Mouse (Mus musculus) MEL (cell line): ENCODE data around the gene D5Ertd579e. TPM values are rescaled to one million over a fixed set of nuclear protein-coding genes. Genes with fewer than 3 reads are reported as not detected.

Source experiments
- DNase-seq: peaks from one replicate; pipeline ENCODE4 v3.0.0; 2011; ENCODE audit warnings: low read depth, low spot score
- H3K27ac ChIP-seq: 2 replicates; pipeline ENCODE4 v1.5.1; 2012; ENCODE audit warnings: low read depth, mild to moderate bottlenecking, control low read depth, low read length, moderate library complexity; ENCODE audit not compliant: control insufficient read depth
- H3K27me3 ChIP-seq, 2 experiments: fragments of 150-350 bp in 1 of 2; sonication (generic) in 1 of 2; 2 replicates each; pipeline ENCODE4 v1.6.1; 2012; ENCODE audit warnings: low read length in 2 of 2, mild to moderate bottlenecking in 2 of 2, improper control_type of control experiment in 1 of 2, moderate library complexity in 1 of 2; ENCODE audit not compliant: insufficient read depth in 2 of 2, control insufficient read depth in 1 of 2
- H3K36me3 ChIP-seq, 2 experiments: 2 replicates each; pipeline ENCODE4 v1.6.1; 2012 to 2014; ENCODE audit warnings: low read length in 2 of 2, improper control_type of control experiment in 1 of 2, inconsistent platforms in 1 of 2, mild to moderate bottlenecking in 1 of 2; ENCODE audit not compliant: insufficient read depth in 2 of 2, control insufficient read depth in 1 of 2
- H3K4me1 ChIP-seq, 2 experiments: fragments of 150-350 bp in 1 of 2; sonication (generic) in 1 of 2; 2 replicates each; pipeline ENCODE4 v1.6.1; 2012; ENCODE audit warnings: low read length in 2 of 2, improper control_type of control experiment in 1 of 2, mild to moderate bottlenecking in 1 of 2; ENCODE audit not compliant: insufficient read depth in 2 of 2, control insufficient read depth in 1 of 2
- H3K4me3 ChIP-seq, 2 experiments: fragments of 150-350 bp in 1 of 2; sonication (generic) in 1 of 2; 2 replicates each; pipeline ENCODE4 v1.5.1; 2012; ENCODE audit warnings: low read depth in 2 of 2, low read length in 2 of 2, mild to moderate bottlenecking in 2 of 2, moderate library complexity in 2 of 2, control low read depth in 1 of 2, improper control_type of control experiment in 1 of 2; ENCODE audit not compliant: control insufficient read depth in 1 of 2, insufficient read depth in 1 of 2
- H3K79me2 ChIP-seq: 2 replicates; pipeline ENCODE4 v1.6.1; 2012; ENCODE audit warnings: mild to moderate bottlenecking, low read length, moderate library complexity; ENCODE audit not compliant: control insufficient read depth, poor library complexity, insufficient read depth
- H3K9ac ChIP-seq: 2 replicates; pipeline ENCODE4 v1.6.1; 2012; ENCODE audit warnings: low read depth, mild to moderate bottlenecking, control low read depth, low read length, moderate library complexity; ENCODE audit not compliant: control insufficient read depth, poor library complexity, severe bottlenecking
- H3K9me3 ChIP-seq: fragments of 150-350 bp; sonication (generic); replicated peaks from 2 replicates; pipeline ENCODE4 v1.6.1; 2012; ENCODE audit warnings: mild to moderate bottlenecking, low read length, improper control_type of control experiment, moderate library complexity; ENCODE audit not compliant: insufficient read depth
- BHLHE40 ChIP-seq: IDR thresholded peaks from 2 replicates; pipeline ENCODE4 v1.6.1; 2012; ENCODE audit warnings: low read depth, mild to moderate bottlenecking, inconsistent platforms, low read length, improper control_type of control experiment, borderline replicate concordance
- CHD1 ChIP-seq: IDR thresholded peaks from 2 replicates; pipeline ENCODE4 v1.6.1; 2012; ENCODE audit warnings: low read depth, mild to moderate bottlenecking, inconsistent platforms, low read length, improper control_type of control experiment
- CHD2 ChIP-seq: IDR thresholded peaks from 2 replicates; pipeline ENCODE4 v1.6.1; 2011; ENCODE audit warnings: low read length, improper control_type of control experiment
- E2F4 ChIP-seq: IDR thresholded peaks from 2 replicates; pipeline ENCODE4 v1.6.1; 2011; ENCODE audit warnings: low read depth, low read length, improper control_type of control experiment, borderline replicate concordance
- ELF1 ChIP-seq: IDR thresholded peaks from 2 replicates; pipeline ENCODE4 v1.6.1; 2014; ENCODE audit warnings: low read depth, mild to moderate bottlenecking, inconsistent platforms, low read length, improper control_type of control experiment, moderate library complexity
- EP300 ChIP-seq, 2 experiments: IDR thresholded peaks; 2 replicates each; pipeline ENCODE4 v1.6.1; 2011; ENCODE audit warnings: improper control_type of control experiment in 2 of 2, low read length in 2 of 2, low read depth in 1 of 2, mild to moderate bottlenecking in 1 of 2
- ETS1 ChIP-seq: IDR thresholded peaks from 2 replicates; pipeline ENCODE4 v1.6.1; 2012; ENCODE audit warnings: low read depth, mild to moderate bottlenecking, inconsistent platforms, low read length, improper control_type of control experiment, moderate library complexity
- GABPA ChIP-seq: IDR thresholded peaks from 2 replicates; pipeline ENCODE4 v1.6.1; 2012; ENCODE audit warnings: low read depth, mild to moderate bottlenecking, inconsistent platforms, low read length, improper control_type of control experiment, moderate library complexity
- GATA1 ChIP-seq: IDR thresholded peaks from 2 replicates; pipeline ENCODE4 v1.6.1; 2011; ENCODE audit warnings: low read depth, low read length, improper control_type of control experiment
- HCFC1 ChIP-seq: IDR thresholded peaks from 2 replicates; pipeline ENCODE4 v1.6.1; 2012; ENCODE audit warnings: low read depth, mild to moderate bottlenecking, inconsistent platforms, low read length, improper control_type of control experiment, moderate library complexity
- JUND ChIP-seq: IDR thresholded peaks from 2 replicates; pipeline ENCODE4 v1.6.1; 2011; ENCODE audit warnings: low read depth, mild to moderate bottlenecking, improper control_type of control experiment, low read length
- KAT2A ChIP-seq: conservative IDR thresholded peaks from 2 replicates; pipeline ENCODE4 v1.6.1; 2012; ENCODE audit warnings: low read depth, low read length, improper control_type of control experiment, inconsistent platforms
- MAFK ChIP-seq: IDR thresholded peaks from 2 replicates; pipeline ENCODE4 v1.6.1; 2011; ENCODE audit warnings: low read depth, mild to moderate bottlenecking, low read length, improper control_type of control experiment, borderline replicate concordance
- MAX ChIP-seq: IDR thresholded peaks from 2 replicates; pipeline ENCODE4 v1.6.1; 2011; ENCODE audit warnings: low read length, improper control_type of control experiment
- MAZ ChIP-seq: IDR thresholded peaks from 2 replicates; pipeline ENCODE4 v1.6.1; 2012; ENCODE audit warnings: low read depth, mild to moderate bottlenecking, inconsistent platforms, low read length, improper control_type of control experiment
- MEF2A ChIP-seq: IDR thresholded peaks from 2 replicates; pipeline ENCODE4 v1.6.1; 2014; ENCODE audit warnings: low read depth, mild to moderate bottlenecking, inconsistent platforms, low read length, improper control_type of control experiment; ENCODE audit not compliant: poor library complexity, insufficient replicate concordance, severe bottlenecking; ENCODE audit errors: extremely low read depth
- MXI1 ChIP-seq: IDR thresholded peaks from 2 replicates; pipeline ENCODE4 v1.6.1; 2011; ENCODE audit warnings: mild to moderate bottlenecking, low read depth, low read length, improper control_type of control experiment
- MYB ChIP-seq: IDR thresholded peaks from 2 replicates; pipeline ENCODE4 v1.6.1; 2011; ENCODE audit warnings: mild to moderate bottlenecking, low read depth, low read length, improper control_type of control experiment
- MYC ChIP-seq: IDR thresholded peaks from 2 replicates; pipeline ENCODE4 v1.6.1; 2011; ENCODE audit warnings: low read depth, mild to moderate bottlenecking, low read length, improper control_type of control experiment, moderate library complexity
- NELFE ChIP-seq: IDR thresholded peaks from 2 replicates; pipeline ENCODE4 v1.6.1; 2011; ENCODE audit warnings: low read depth, low read length, improper control_type of control experiment
- NRF1 ChIP-seq: IDR thresholded peaks from 2 replicates; pipeline ENCODE4 v1.6.1; 2014; ENCODE audit warnings: low read depth, mild to moderate bottlenecking, inconsistent platforms, low read length, improper control_type of control experiment, moderate library complexity; ENCODE audit not compliant: poor library complexity, insufficient read depth, severe bottlenecking
- POLR2A ChIP-seq, 2 experiments: IDR thresholded peaks; 2 replicates each; pipeline ENCODE4 v1.6.1; 2011 to 2012; ENCODE audit warnings: low read length in 2 of 2, mild to moderate bottlenecking in 2 of 2, control low read depth in 1 of 2, improper control_type of control experiment in 1 of 2, low read depth in 1 of 2, moderate library complexity in 1 of 2; ENCODE audit not compliant: control insufficient read depth in 1 of 2, insufficient read depth in 1 of 2, poor library complexity in 1 of 2
- POLR2AphosphoS2 ChIP-seq: IDR thresholded peaks from 2 replicates; pipeline ENCODE4 v1.6.1; 2011; ENCODE audit warnings: low read length, improper control_type of control experiment
- POLR2AphosphoS5 ChIP-seq: IDR thresholded peaks from 2 replicates; pipeline ENCODE4 v1.6.1; 2012; ENCODE audit warnings: low read depth, borderline replicate concordance, mild to moderate bottlenecking, inconsistent platforms, low read length, moderate library complexity, mixed read lengths
- RCOR1 ChIP-seq: IDR thresholded peaks from 2 replicates; pipeline ENCODE4 v1.6.1; 2012; ENCODE audit warnings: low read depth, mild to moderate bottlenecking, inconsistent platforms, low read length, improper control_type of control experiment
- SIN3A ChIP-seq: IDR thresholded peaks from 2 replicates; pipeline ENCODE4 v1.6.1; 2012; ENCODE audit warnings: low read length, improper control_type of control experiment, inconsistent platforms
- SMC3 ChIP-seq: IDR thresholded peaks from 2 replicates; pipeline ENCODE4 v1.6.1; 2011; ENCODE audit warnings: low read depth, low read length, improper control_type of control experiment
- TAL1 ChIP-seq: IDR thresholded peaks from 2 replicates; pipeline ENCODE4 v1.6.1; 2012; ENCODE audit warnings: mild to moderate bottlenecking, inconsistent platforms, low read length, moderate library complexity, mixed read lengths
- TBP ChIP-seq: IDR thresholded peaks from 2 replicates; pipeline ENCODE4 v1.8.0; 2011; ENCODE audit warnings: low read depth, low read length, improper control_type of control experiment
- TCF12 ChIP-seq: IDR thresholded peaks from 2 replicates; pipeline ENCODE4 v1.6.1; 2014; ENCODE audit warnings: low read depth, mild to moderate bottlenecking, inconsistent platforms, low read length, improper control_type of control experiment, moderate library complexity
- UBTF ChIP-seq: IDR thresholded peaks from 2 replicates; pipeline ENCODE4 v1.6.1; 2012; ENCODE audit warnings: low read depth, mild to moderate bottlenecking, inconsistent platforms, low read length, improper control_type of control experiment, moderate library complexity, borderline replicate concordance; ENCODE audit not compliant: insufficient read depth
- USF1 ChIP-seq: IDR thresholded peaks from 2 replicates; pipeline ENCODE4 v1.6.1; 2014; ENCODE audit warnings: low read depth, mild to moderate bottlenecking, inconsistent platforms, low read length, improper control_type of control experiment, moderate library complexity
- USF2 ChIP-seq, 2 experiments: IDR thresholded peaks; 2 replicates each; pipeline ENCODE4 v1.6.1; 2011 to 2012; ENCODE audit warnings: improper control_type of control experiment in 2 of 2, low read length in 2 of 2, borderline replicate concordance in 1 of 2, inconsistent platforms in 1 of 2, low read depth in 1 of 2, mild to moderate bottlenecking in 1 of 2; ENCODE audit not compliant: insufficient read depth in 1 of 2
- ZC3H11A ChIP-seq: IDR thresholded peaks from 2 replicates; pipeline ENCODE4 v1.6.1; 2012; ENCODE audit warnings: low read depth, mild to moderate bottlenecking, inconsistent platforms, low read length, improper control_type of control experiment
- ZKSCAN1 ChIP-seq: IDR thresholded peaks from 2 replicates; pipeline ENCODE4 v1.6.1; 2012; ENCODE audit warnings: low read depth, mild to moderate bottlenecking, inconsistent platforms, low read length, improper control_type of control experiment, moderate library complexity
- ZNF384 ChIP-seq: IDR thresholded peaks from 2 replicates; pipeline ENCODE4 v1.6.1; 2012; ENCODE audit warnings: low read depth, mild to moderate bottlenecking, inconsistent platforms, low read length, improper control_type of control experiment
- polyA plus RNA-seq, 2 experiments: library from polyadenylated mRNA; stranded (reverse) in 1 of 2; unstranded in 1 of 2; fragments of >175 nt in 1 of 2; fragments of >200 nt in 1 of 2; gene quantifications; 2 replicates each; pipeline versions ENCODE4 v1.2.1 to v1.2.4; 2012; ENCODE audit warnings: low replicate concordance in 2 of 2, low read depth in 1 of 2; ENCODE audit not compliant: insufficient read length in 2 of 2, insufficient read depth in 1 of 2, missing spikeins in 1 of 2
- total RNA-seq: library from RNA; depleted of rRNA; stranded (reverse); fragments of 300-350 nt; gene quantifications from 2 replicates; pipeline ENCODE4 v1.2.3, GENCODE M21; 2012

D5Ertd579e gene
- total and polyA plus RNA-seq, 3 experiments = 15.9 to 31.1 TPM; not detected in 1

DNA sequence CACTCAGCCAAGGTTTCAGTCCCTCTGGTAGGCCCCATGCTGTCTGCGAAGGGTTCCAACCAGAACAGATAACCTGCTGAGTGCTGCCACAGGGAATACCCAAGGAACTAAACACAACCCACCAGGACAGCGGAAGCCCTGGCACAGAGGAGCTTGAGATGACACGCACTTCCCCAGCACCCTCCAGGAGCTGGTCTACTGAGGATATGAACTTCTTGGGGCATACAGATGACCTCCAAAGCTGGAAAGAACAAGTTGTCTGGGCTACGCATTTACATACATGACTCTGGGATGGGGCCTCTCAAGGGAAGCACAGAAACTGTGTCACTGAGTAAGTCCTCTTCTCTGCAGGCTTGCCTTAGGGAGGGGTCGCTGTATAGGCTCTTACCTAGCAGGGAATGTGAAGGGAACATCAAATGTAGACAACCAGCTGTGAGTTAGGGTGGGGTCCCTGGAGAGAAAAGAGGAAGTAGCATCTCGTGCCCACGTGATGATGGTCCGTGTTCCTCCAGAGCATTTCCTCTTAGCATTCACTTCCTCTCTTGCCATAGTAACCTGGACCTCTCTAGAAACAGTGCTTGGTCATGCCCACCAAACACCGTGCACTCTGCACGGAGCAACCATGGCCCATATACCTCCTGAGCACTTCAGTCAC lies 132.9 kb downstream of the D5Ertd579e start:
- H3K27ac ChIP-seq = peak overlapping the region; percentile 1; the same call in 1 of the 2 replicates
- peak; percentile 95 for DNase-seq
- no peak overlapping the region for H3K9ac ChIP-seq
- no peaks in the 10 kb centered on the region for H3K79me2 ChIP-seq
- no peaks in the 10 kb centered on the region for H3K9me3 ChIP-seq
- no peaks in the 10 kb centered on the region for H3K27me3 ChIP-seq
- peaks cover 0 to 13% of the 10 kb centered on the region in 2 experiments; a peak in 3 of 4 replicates for H3K4me1 ChIP-seq
- peak overlapping the region in 1 of 2 experiments; percentile 15; a peak in 1 of 4 replicates for H3K4me3 ChIP-seq
- peaks cover 0 to 11% of the 10 kb centered on the region in 2 experiments; a peak in 2 of 4 replicates for H3K36me3 ChIP-seq
- TF ChIP-seq UBTF = no peak
- TF ChIP-seq ZNF384 = no peak
- TF ChIP-seq USF2 (IDR thresholded peaks at IDR 0.05; ENCODE audit: borderline replicate concordance in 1 of 2, insufficient read depth in 1 of 2, low read depth in 1 of 2, low read length in 2 of 2) = peak; percentile 77 to 87
- TF ChIP-seq MAX = peak; percentile 97
- TF ChIP-seq GABPA = no peak
- no peak for TF ChIP-seq MYB
- TF ChIP-seq TBP = peak; percentile 60; the same call in 1 of the 2 replicates
- no peak for TF ChIP-seq GATA1
- TF ChIP-seq SMC3 = no peak
- TF ChIP-seq ETS1 = peak; percentile 95
- no peak for TF ChIP-seq MAFK
- TF ChIP-seq MYC = peak; percentile 93
- no peak for TF ChIP-seq NRF1
- no peak for TF ChIP-seq POLR2AphosphoS5
- peak; percentile 25; the same call in 1 of the 2 replicates for TF ChIP-seq MAZ
- peak; percentile 98 for TF ChIP-seq BHLHE40
- peak; percentile 89 for TF ChIP-seq MXI1
- no peak for TF ChIP-seq NELFE
- no peak for TF ChIP-seq TCF12
- no peak for TF ChIP-seq JUND
- TF ChIP-seq KAT2A = no peak
- TF ChIP-seq SIN3A = peak; percentile 95
- TF ChIP-seq HCFC1 = peak; percentile 72
- peak; percentile 79 for TF ChIP-seq ELF1
- TF ChIP-seq CHD2 = no peak
- 0 out of 4 replicates have a peak, but pooled peaks of 1 of the 2 experiments have one; percentile 32 for TF ChIP-seq POLR2A (IDR thresholded peaks at IDR 0.05; ENCODE audit: control insufficient read depth in 1 of 2, insufficient read depth in 1 of 2, low read depth in 1 of 2, low read length in 2 of 2, poor library complexity in 1 of 2)
- no peak for TF ChIP-seq E2F4
- no peak for TF ChIP-seq CHD1
- peak; percentile 83 for TF ChIP-seq RCOR1
- no peak for TF ChIP-seq ZC3H11A
- no peak for TF ChIP-seq MEF2A
- TF ChIP-seq USF1 = peak; percentile 97
- TF ChIP-seq POLR2AphosphoS2 = no peak
- TF ChIP-seq EP300 (IDR thresholded peaks at IDR 0.05; ENCODE audit: low read depth in 1 of 2, low read length in 2 of 2) = peak; percentile 64 to 90
- no peak for TF ChIP-seq ZKSCAN1
- no peak for TF ChIP-seq TAL1
